Mouse (Mus musculus): ENCODE measurements around the gene Rab8a. TPM values are rescaled to one million over a fixed set of nuclear protein-coding genes. Genes with fewer than 3 reads are reported as not detected.
A peak's percentile ranks its signal among the peaks of the same experiment; 100 is the strongest.
"Not testable (repeated sequence)": the region's sequence is repeated elsewhere in the genome, so short reads cannot be mapped to it uniquely, and the experiment has no call there.

Rab8a gene
- 10 to 100 TPM; 18.6 to 26.0 TPM for total RNA-seq (2021)

DNA sequence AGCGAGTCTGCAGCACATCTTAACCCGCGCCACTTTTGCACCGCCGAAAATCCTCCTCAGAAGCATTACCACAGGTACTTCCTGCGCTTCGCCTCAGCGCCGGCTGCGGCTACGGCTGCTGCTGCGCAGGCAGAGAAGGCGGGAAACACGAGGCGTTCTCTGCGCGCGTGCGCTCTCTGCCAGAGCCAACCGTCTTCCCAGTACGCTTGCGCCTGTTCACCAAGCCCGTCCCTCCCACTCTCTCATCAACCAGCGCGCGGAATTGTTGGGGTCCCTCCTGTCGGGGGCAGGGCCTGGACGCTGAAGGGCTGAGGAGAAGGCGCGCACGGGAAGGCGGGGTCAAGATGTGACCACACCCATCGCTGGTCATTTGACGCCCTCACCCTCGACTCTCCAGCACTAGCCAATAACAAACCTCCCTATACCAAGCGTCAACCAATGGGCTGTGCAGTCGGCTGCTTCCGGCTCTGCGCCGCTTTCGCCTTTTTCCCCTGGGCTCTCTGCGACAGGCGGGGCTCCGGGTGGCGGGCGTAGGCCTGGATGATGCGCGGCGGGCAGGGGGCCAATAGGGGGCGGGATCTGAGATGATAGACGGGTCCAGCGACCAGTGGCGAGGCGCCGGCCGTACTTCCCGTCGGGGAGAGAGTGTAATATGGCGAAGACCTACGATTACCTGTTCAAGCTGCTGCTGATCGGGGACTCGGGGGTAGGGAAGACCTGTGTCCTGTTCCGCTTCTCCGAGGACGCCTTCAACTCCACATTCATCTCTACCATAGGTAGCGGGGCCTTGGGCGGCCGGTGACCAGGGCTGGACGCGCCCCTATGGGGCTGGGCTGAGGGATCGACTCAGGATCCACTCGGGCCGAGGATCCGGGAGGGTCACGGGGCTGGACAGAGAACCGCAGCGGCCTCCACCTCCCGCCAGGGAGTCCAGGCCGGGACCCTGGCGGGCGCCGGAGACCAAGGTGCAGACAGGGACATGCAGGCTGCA is at the start of gene Rab8a:
Gene Rab8a (plus strand): TSS at position 494 of the 991 bp plus-strand sequence.
- intact Hi-C loops (cut with DNase I) = loop anchor here (5.0 kb wide), 1 partner anchor 254 kb away; the partner anchor contains the start of genes Zfp617 and Zfp882

DNA sequence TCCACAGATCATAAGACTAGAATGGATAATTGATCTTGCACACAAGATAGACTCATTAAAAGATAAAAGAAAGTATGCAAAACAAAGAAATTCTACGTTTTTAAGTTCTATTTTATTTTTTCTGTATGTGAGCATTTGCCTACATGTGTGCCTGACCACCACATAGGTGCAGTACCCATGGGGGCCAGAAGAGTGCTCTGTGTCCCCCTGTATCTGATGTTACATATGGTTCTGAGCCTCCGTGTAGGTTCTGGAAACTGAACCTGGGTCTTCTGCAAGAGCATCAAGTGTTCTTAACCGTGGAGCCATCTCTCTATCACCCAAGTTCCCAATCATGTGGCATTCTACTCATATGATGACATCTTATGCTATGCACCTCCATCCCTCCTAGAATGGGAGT is 48.5 kb upstream of the Rab8a start:
- no peak for DNase-seq
- intact Hi-C loops (cut with DNase I) = no loop called here

More for the DNA sequence above, at the start of gene Rab8a:
- DNase-seq = peak; percentile 100

GRCm38 (mm10) chr8:72115202-72115601 is 45.8 kb upstream of the Rab8a start:
- no peak for DNase-seq

DNA sequence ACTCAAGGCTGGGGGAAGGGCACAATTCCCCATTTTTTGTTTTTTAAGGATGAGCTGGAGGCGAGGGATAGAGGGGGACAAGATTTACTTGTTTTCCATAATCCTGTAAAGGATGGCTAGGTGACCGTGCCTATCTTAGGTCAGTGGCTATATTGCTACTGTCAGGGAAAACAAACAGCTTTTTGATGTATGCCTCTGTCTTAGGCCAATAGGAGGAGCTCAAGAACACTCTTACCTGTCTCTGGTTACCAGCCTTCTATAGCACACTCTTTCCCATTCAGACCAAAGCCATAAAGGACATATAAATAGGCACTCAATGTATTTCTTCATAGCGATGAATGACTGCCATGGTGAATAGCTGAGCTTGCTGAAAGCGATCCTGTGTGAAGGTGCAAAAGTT is 42.4 kb upstream of the Rab8a start:
- intact Hi-C loops (cut with DNase I) = no loop called here
- no peak for DNase-seq

More at GRCm38 (mm10) chr8:72115202-72115601, 45.8 kb upstream of the Rab8a start:
- intact Hi-C loops (cut with DNase I) = no loop called here

- DNase-seq; intact Hi-C loops (cut with DNase I): not testable (repeated sequence)
Observed at GRCm38 (mm10) chr8:72121486-72121885, 39.5 kb upstream of the Rab8a start.

DNA sequence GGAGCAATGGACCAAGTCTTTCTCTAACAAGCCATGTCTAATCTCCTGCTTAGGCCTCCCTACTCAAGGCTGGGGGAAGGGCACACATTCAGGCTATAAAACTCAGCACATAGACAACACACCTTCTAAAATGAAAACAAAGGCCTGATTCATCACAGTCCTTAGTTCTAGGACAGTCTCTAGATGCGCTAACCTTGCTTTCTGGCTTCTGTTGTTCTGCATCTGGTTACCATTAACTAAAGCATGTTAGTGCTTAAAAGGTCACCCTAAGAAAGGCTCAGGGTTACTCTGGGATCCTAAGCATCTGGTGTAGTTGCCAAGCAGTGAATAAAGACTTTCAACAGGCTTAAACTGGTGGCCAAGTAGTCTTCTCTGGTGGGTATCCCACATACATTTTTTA is 39.0 kb upstream of the Rab8a start:
- intact Hi-C loops (cut with DNase I) = no loop called here
- no peak for DNase-seq

DNA sequence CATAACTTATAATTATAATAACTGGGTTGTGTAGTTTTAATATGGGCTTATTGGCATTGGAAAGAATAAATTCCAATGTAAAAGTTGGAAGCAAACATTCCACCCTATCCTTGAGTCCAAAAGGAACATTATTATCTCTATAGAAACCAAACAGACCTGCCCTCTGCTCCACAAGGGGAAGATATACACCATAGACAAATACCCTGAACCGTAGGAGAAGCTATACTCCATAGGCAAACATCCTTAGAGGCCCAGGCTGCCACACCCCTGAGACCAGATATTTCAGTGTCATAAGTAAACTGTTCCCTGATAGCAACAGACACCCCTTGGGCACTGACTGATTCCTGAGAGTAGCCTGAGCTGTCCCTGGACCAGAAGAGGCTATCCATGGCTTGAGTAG is 33.2 kb upstream of the Rab8a start:
- intact Hi-C loops (cut with DNase I) = no loop called here
- DNase-seq = no peak

GRCm38 (mm10) chr8:72131251-72131650 is 29.7 kb upstream of the Rab8a start:
- intact Hi-C loops (cut with DNase I) = loop anchor here (10.0 kb wide), 1 partner anchor 206 kb away; no protein-coding TSS in a partner anchor
- DNase-seq = peak in 1 of 2 experiments; percentile 23

- no peak for DNase-seq
- intact Hi-C loops (cut with DNase I) = loop anchor here (10.0 kb wide), 1 partner anchor 207 kb away; no protein-coding TSS in a partner anchor
Observed at GRCm38 (mm10) chr8:72131901-72132300, 29.1 kb upstream of the Rab8a start.

DNA sequence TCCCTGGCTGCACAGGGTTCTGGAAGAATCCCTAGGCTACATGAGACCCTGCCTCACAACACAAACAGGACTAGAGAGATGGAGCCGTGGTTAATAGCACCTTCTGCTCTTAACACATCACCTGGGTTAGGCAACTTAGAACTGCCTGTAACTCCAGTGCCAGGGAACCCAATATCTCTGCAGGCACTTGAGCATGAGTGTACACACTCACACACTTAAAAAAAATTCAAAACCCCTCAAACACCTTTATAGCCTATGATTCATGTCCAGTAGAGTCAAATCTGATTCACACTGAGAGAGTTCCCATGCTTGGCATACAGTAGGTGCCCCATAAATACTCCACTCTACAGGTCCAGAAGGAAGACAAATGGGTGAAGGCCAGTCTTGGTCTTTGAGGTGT is 28.6 kb upstream of the Rab8a start:
- intact Hi-C loops (cut with DNase I) = loop anchor here (10.0 kb wide), 1 partner anchor 208 kb away; no protein-coding TSS in a partner anchor
- no peak for DNase-seq

DNA sequence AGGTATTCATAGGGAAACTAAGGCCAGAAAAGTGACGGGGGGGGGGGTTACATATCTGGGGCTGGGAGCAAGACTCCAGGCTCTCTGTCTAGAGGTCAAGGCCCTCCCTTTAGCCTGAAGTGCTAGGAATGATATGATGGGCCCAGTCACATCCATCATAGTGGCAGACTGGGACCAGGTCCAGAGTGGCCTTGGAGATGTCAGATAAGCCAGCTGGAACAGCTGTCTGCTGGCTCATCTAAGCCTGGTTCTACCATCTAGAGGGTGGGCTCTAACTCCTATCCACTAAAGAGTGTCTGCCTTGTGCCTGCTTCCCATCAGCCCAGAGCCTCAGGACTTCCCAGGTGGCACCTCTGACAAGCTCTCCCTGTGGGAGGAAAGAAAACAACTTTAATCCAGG is 28.1 kb upstream of the Rab8a start:
- DNase-seq = no peak
- intact Hi-C loops (cut with DNase I) = loop anchor here (10.0 kb wide), 1 partner anchor 208 kb away; no protein-coding TSS in a partner anchor

- intact Hi-C loops (cut with DNase I) = loop anchor here (10.0 kb wide), 1 partner anchor 209 kb away; no protein-coding TSS in a partner anchor
- DNase-seq = no peak
Observed at GRCm38 (mm10) chr8:72133507-72133906, 27.5 kb upstream of the Rab8a start.

GRCm38 (mm10) chr8:72134756-72135445 is 26.1 kb upstream of the Rab8a start, which contains the start of gene Tpm4:
Tpm4 (plus strand) TSS chr8:72134975.
- peak; percentile 77 to 79 for DNase-seq
- intact Hi-C loops (cut with DNase I) = loop anchor here (10.0 kb wide), 1 partner anchor 210 kb away; no protein-coding TSS in a partner anchor

GRCm38 (mm10) chr8:72135446-72136301 is 25.3 kb upstream of the Rab8a start:
- intact Hi-C loops (cut with DNase I) = loop anchor here (2.0 to 10.0 kb wide), 2 partner anchors 23 to 211 kb away; no protein-coding TSS in a partner anchor
- peak; percentile 58 to 63 for DNase-seq

DNA sequence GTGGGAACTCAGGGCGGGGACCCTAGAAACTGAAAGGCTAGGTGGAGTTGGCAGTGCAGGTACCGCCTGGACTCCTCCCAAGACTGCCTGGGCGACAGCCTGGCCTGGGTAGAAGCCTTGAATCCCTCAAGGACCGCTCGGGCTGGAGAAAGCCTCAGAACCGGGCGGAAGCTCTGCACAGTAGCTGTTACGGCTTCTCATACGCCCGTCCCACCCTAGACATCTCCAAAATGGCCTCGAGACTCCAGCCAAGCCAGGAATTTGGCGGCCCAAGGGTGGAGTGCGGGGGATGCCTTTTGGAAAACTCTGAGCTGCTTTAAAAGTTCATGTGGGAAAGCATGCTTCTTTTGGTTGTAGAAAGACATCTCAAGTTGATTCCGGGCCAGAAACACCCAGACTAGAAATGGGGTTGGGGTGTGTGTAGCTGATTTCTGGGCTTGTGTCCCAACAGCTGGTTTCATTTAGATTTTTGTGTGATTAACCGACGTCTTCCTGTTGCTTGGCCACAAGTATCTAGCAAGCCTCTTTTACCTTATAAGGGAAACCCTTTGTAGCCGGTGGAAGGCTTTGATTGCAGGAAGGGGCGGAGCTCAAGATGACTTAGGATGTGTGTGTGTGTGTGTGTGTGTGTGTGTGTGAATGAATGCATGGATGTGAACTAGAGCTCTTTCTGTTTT is 24.6 kb upstream of the Rab8a start:
- intact Hi-C loops (cut with DNase I) = loop anchor here (2.0 to 10.0 kb wide), 2 partner anchors 22 to 212 kb away; no protein-coding TSS in a partner anchor
- DNase-seq = peak; percentile 69 to 74

- DNase-seq = no peak
Observed at GRCm38 (mm10) chr8:72137431-72137830, 23.6 kb upstream of the Rab8a start.

GRCm38 (mm10) chr8:72138456-72138855 is 22.5 kb upstream of the Rab8a start:
- intact Hi-C loops (cut with DNase I) = loop anchor here (10.0 kb wide), 1 partner anchor 214 kb away; no protein-coding TSS in a partner anchor
- no peak for DNase-seq

More at GRCm38 (mm10) chr8:72137431-72137830, 23.6 kb upstream of the Rab8a start:
- intact Hi-C loops (cut with DNase I) = loop anchor here (2.0 to 10.0 kb wide), 2 partner anchors 21 to 213 kb away; no protein-coding TSS in a partner anchor

GRCm38 (mm10) chr8:72143256-72143824 is 17.7 kb upstream of the Rab8a start:
- DNase-seq = no peak
- intact Hi-C loops (cut with DNase I) = no loop called here

Measured in heart, postnatal 36 days (tissue).